14 mouse cellular contexts compared by ENCODE assay signal in the genomic region with DNA sequence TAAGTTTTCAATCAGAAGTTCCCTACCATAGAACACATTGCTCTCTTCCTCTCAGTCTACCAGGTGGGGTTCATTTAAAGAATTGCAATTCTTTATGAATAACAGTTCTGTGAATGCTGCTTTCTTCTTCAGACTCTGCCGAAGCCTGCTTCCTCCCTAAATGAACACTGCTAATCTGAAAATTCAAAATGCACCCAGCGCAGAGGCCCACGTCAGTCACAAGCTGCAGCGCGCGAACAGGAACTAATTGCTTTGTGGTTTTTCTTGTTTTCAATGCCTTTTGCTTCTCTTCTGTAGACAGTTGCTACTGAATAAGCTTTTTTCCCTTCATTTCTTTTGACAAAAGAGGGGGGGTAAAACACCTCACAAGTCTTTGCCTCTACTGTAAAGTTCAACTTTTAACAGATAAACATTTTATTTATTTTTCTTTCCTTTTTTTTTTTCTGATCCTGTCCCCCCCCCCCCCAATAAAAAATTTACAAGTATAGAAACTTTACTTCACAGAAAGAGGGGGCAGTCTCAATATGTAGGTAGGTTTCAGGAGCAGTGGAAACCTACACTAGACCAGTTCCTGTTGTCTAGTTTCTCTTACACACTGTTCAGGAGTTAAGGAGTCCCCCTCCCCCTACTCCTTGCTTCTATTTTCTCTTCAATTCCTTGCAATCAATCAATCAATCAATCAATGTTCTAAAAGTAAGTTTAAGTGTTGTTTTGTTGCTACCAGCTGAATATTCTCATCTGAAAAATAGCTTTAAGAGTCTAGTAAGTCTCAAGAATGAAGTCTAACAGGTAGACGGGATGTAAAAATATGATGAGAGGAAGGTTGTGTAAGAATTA. TPM values are rescaled to one million over a fixed set of nuclear protein-coding genes. Genes with fewer than 3 reads are reported as not detected.
A peak's percentile ranks its signal among the peaks of the same experiment; 100 is the strongest.
DNase-seq lines count a peak whose midpoint lies in the region; ATAC-seq and TF ChIP-seq lines count a peak whose summit lies in the region.
"Had no signal": no experiment of that assay in that cellular context is flagged by ENCODE, and none has a peak within 500 bp of the region (broad histone marks: within the 10 kb centered on the region; RNA-seq: fewer than 3 reads in every experiment).

No protein-coding gene starts in this region.

- WGBS in liver, postnatal 0 days (ENCODE audit: insufficient replicate concordance): 38% methylated on average over 7 of the region's 7 CpGs
- 22% methylated on average over 7 of the region's 7 CpGs for WGBS in liver, embryonic 12.5 days (ENCODE audit: insufficient replicate concordance)
- WGBS in thymus, adult 2 months: 18% methylated on average over 7 of the region's 7 CpGs
- WGBS in hindbrain, embryonic 12.5 days: 63% methylated on average over 7 of the region's 7 CpGs
- 74% methylated on average over 7 of the region's 7 CpGs for WGBS in hindbrain, embryonic 11.5 days

- no peak for TF ChIP-seq POLR2A in thymus, adult 2 months (IDR thresholded peaks at IDR 0.05; ENCODE audit: control insufficient read depth, extremely low read depth, insufficient read depth, low read length, poor library complexity)

- no peak for TF ChIP-seq CTCF in liver, postnatal 0 days (IDR thresholded peaks at IDR 0.05; ENCODE audit: low read depth)
- TF ChIP-seq CTCF in thymus, adult 2 months (IDR thresholded peaks at IDR 0.05; ENCODE audit: borderline replicate concordance, control insufficient read depth, extremely low read depth, insufficient read depth, low read length, poor library complexity): no peak

- no peaks in the 10 kb centered on the region for H3K27me3 ChIP-seq in liver, postnatal 0 days (ENCODE audit: insufficient read depth, low read length)
- no peaks in the 10 kb centered on the region for H3K27me3 ChIP-seq in liver, embryonic 12.5 days (replicated peaks)
- no peaks in the 10 kb centered on the region for H3K27me3 ChIP-seq in thymus, adult 2 months (ENCODE audit: control insufficient read depth, insufficient read depth, low read length)
- H3K27me3 ChIP-seq in hindbrain, embryonic 12.5 days: no peaks in the 10 kb centered on the region
- H3K27me3 ChIP-seq in hindbrain, embryonic 11.5 days (ENCODE audit: control insufficient read depth, insufficient read depth, low read length): no peaks in the 10 kb centered on the region
- H3K27me3 ChIP-seq: embryonic facial prominence, embryonic 12.5 days; heart, embryonic 15.5 days; limb, embryonic 13.5 days had no signal

- no peak overlapping the region for H3K27ac ChIP-seq in liver, postnatal 0 days (ENCODE audit: low read depth)
- no peak overlapping the region for H3K27ac ChIP-seq in liver, embryonic 12.5 days
- no peak overlapping the region for H3K27ac ChIP-seq in thymus, adult 2 months (ENCODE audit: control insufficient read depth, insufficient read depth, low read length)
- no peak overlapping the region for H3K27ac ChIP-seq in hindbrain, embryonic 12.5 days
- H3K27ac ChIP-seq in hindbrain, embryonic 11.5 days (ENCODE audit: low read depth, low read length): no peak overlapping the region
- H3K27ac ChIP-seq: embryonic facial prominence, embryonic 12.5 days; heart, embryonic 15.5 days; limb, embryonic 13.5 days had no signal

- H3K9me3 ChIP-seq in liver, postnatal 0 days (ENCODE audit: low read length): no peaks in the 10 kb centered on the region
- no peaks in the 10 kb centered on the region for H3K9me3 ChIP-seq in liver, embryonic 12.5 days (replicated peaks)
- no peaks in the 10 kb centered on the region for H3K9me3 ChIP-seq in hindbrain, embryonic 12.5 days (replicated peaks)
- H3K9me3 ChIP-seq in hindbrain, embryonic 11.5 days (ENCODE audit: control insufficient read depth, low read length): no peaks in the 10 kb centered on the region
- H3K9me3 ChIP-seq: embryonic facial prominence, embryonic 12.5 days; heart, embryonic 15.5 days; limb, embryonic 13.5 days had no signal

- no peak overlapping the region for H3K9ac ChIP-seq in liver, postnatal 0 days (replicated peaks)
- H3K9ac ChIP-seq in liver, embryonic 12.5 days: no peak overlapping the region
- no peak overlapping the region for H3K9ac ChIP-seq in hindbrain, embryonic 12.5 days
- no peak overlapping the region for H3K9ac ChIP-seq in hindbrain, embryonic 11.5 days (ENCODE audit: low read depth, low read length)
- H3K9ac ChIP-seq: embryonic facial prominence, embryonic 12.5 days; heart, embryonic 15.5 days; limb, embryonic 13.5 days had no signal

- H3K4me1 ChIP-seq in liver, postnatal 0 days (ENCODE audit: insufficient read depth): no peaks in the 10 kb centered on the region
- no peaks in the 10 kb centered on the region for H3K4me1 ChIP-seq in liver, embryonic 12.5 days
- peaks cover 2% of the 10 kb centered on the region; the same call in 1 of the 2 replicates for H3K4me1 ChIP-seq in thymus, adult 2 months (replicated peaks; ENCODE audit: control insufficient read depth, insufficient read depth, low read length)
- H3K4me1 ChIP-seq in hindbrain, embryonic 12.5 days: no peaks in the 10 kb centered on the region
- H3K4me1 ChIP-seq in hindbrain, embryonic 11.5 days (replicated peaks; ENCODE audit: control insufficient read depth, insufficient read depth, low read length): no peaks in the 10 kb centered on the region
- H3K4me1 ChIP-seq: embryonic facial prominence, embryonic 12.5 days; limb, embryonic 13.5 days had no signal

- ATAC-seq in liver, postnatal 0 days: no peak
- ATAC-seq in liver, embryonic 12.5 days: no peak
- ATAC-seq in megakaryocyte-erythroid progenitor cell, adult 5-6 weeks (replicated peaks; ENCODE audit: low FRiP score, low TSS enrichment, poor library complexity, severe bottlenecking): peak; percentile 39; the same call in 1 of the 2 replicates
- ATAC-seq in hindbrain, embryonic 12.5 days (ENCODE audit: low FRiP score): no peak
- ATAC-seq in hindbrain, embryonic 11.5 days (ENCODE audit: low FRiP score): no peak

- TF ChIP-seq EP300 in liver, postnatal 0 days (IDR thresholded peaks at IDR 0.05; ENCODE audit: low read depth): no peak

- no peak overlapping the region for H3K4me3 ChIP-seq in liver, postnatal 0 days (ENCODE audit: low read depth, low read length)
- no peak overlapping the region for H3K4me3 ChIP-seq in liver, embryonic 12.5 days
- H3K4me3 ChIP-seq in thymus, adult 2 months (ENCODE audit: control insufficient read depth, insufficient read depth, low read length): no peak overlapping the region
- no peak overlapping the region for H3K4me3 ChIP-seq in hindbrain, embryonic 12.5 days
- no peak overlapping the region for H3K4me3 ChIP-seq in hindbrain, embryonic 11.5 days (ENCODE audit: low read depth, low read length)
- H3K4me3 ChIP-seq: embryonic facial prominence, embryonic 12.5 days; heart, embryonic 15.5 days; limb, embryonic 13.5 days had no signal

- H3K36me3 ChIP-seq in liver, postnatal 0 days (replicated peaks; ENCODE audit: insufficient read depth, low read length): no peaks in the 10 kb centered on the region
- H3K36me3 ChIP-seq in liver, embryonic 12.5 days: no peaks in the 10 kb centered on the region
- no peaks in the 10 kb centered on the region for H3K36me3 ChIP-seq in thymus, adult 2 months (ENCODE audit: control insufficient read depth, insufficient read depth, low read length)
- no peaks in the 10 kb centered on the region for H3K36me3 ChIP-seq in hindbrain, embryonic 12.5 days
- H3K36me3 ChIP-seq in hindbrain, embryonic 11.5 days (ENCODE audit: control insufficient read depth, insufficient read depth, low read length): no peaks in the 10 kb centered on the region
- H3K36me3 ChIP-seq: embryonic facial prominence, embryonic 12.5 days; heart, embryonic 15.5 days; limb, embryonic 13.5 days had no signal

- DNase-seq in liver, postnatal 0 days: peak; percentile 26
- peak; percentile 63 for DNase-seq in T-cell, adult 2 months (ENCODE audit: low spot score)
- DNase-seq in thymus, adult 2 months: peak; percentile 19
- no peak for DNase-seq in layer of hippocampus, adult 8-10 months (ENCODE audit: low spot score in 2 of 2)
- no peak for DNase-seq in hindbrain, embryonic 11.5 days (ENCODE audit: low spot score)
- DNase-seq: cerebellum, adult 2 months; kidney, adult 9 months had no signal

- H3K4me2 ChIP-seq in liver, postnatal 0 days (ENCODE audit: low read depth, low read length): no peak overlapping the region
- H3K4me2 ChIP-seq in liver, embryonic 12.5 days: no peak overlapping the region
- H3K4me2 ChIP-seq in hindbrain, embryonic 12.5 days (replicated peaks): no peak overlapping the region
- no peak overlapping the region for H3K4me2 ChIP-seq in hindbrain, embryonic 11.5 days (replicated peaks; ENCODE audit: low read depth, low read length)
- H3K4me2 ChIP-seq: embryonic facial prominence, embryonic 12.5 days; heart, embryonic 15.5 days; limb, embryonic 13.5 days; midbrain, embryonic 11.5 days had no signal

RNA-seq across cellular contexts. Expression of gene Rgs1, which starts 58.2 kb away (rescaled TPM):
- polyA plus RNA-seq in liver, postnatal 0 days (2015; fragmentation: Nextera tagmentation; extraction: Ambion mirVana): 1.8 and 2.8 TPM in 2 replicates
- 0.16 and 1.2 TPM in 2 replicates for polyA plus RNA-seq in liver, embryonic 12.5 days (2016; fragmentation: Nextera tagmentation; extraction: Ambion mirVana)
- total RNA-seq in megakaryocyte-erythroid progenitor cell, adult 5-6 weeks (2014; fragmentation: Nextera tagmentation): 2.6 and 5.2 TPM in 2 replicates
- total RNA-seq in megakaryocyte-erythroid progenitor cell, adult 5-6 weeks (2017): 123 and 679 TPM in 2 replicates
- 1.0 and 1.5 TPM in 2 replicates for polyA plus RNA-seq in thymus, adult 2 months (2012; rRNA removed)
- 1 to 10 TPM in 3 of 4 experiments, not detected in 1; 1.4 to 5.6 (median 3.6) TPM for total RNA-seq in layer of hippocampus, adult 8-10 months (2022)
- 0.05 TPM in 1 of 2 replicates, not detected in the other for polyA plus RNA-seq in hindbrain, embryonic 12.5 days (2016; fragmentation: Nextera tagmentation; extraction: Ambion mirVana)
- not detected in 2 replicates for polyA plus RNA-seq in hindbrain, embryonic 11.5 days (2014; fragmentation: Nextera tagmentation; extraction: Ambion mirVana)
- polyA plus RNA-seq: cerebellum, adult 2 months; midbrain, embryonic 11.5 days had no signal

Comparison
In these comparisons a context has a peak if more than half of its experiments do, and no peak if none do; other contexts are left out.
1. DNase-seq: peak in liver, postnatal 0 days (single experiment), T-cell, adult 2 months (single experiment) and thymus, adult 2 months (single experiment); none in layer of hippocampus, adult 8-10 months (0 of 2) and hindbrain, embryonic 11.5 days (single experiment).